Mouse (Mus musculus) A20 (cell line): ENCODE measurements at regions not wholly inside any gene's neighbourhood (a gene's known extent, or its start where the extent isn't known, plus 50 kb on each side); places are given as distances from the start of the nearest gene placed in this dataset.
A peak's percentile ranks its signal among the peaks of the same experiment; 100 is the strongest.

Source experiments
- DNase-seq: peaks from one replicate; pipeline ENCODE4 v3.0.0-alpha.2; 2011; ENCODE audit warnings: low read depth, low spot score

- peak; percentile 53 for DNase-seq
Measured at GRCm38 (mm10) chr13:24527812-24528531, 54.0 kb upstream of the Ripor2 start.
